In genomic region chr7:45567112-45567779, GRCm38 (mm10) we compare ENCODE assay signal across 9 mouse cellular contexts. TPM values are rescaled to one million over a fixed set of nuclear protein-coding genes. Genes with fewer than 3 reads are reported as not detected.
A peak's percentile ranks its signal among the peaks of the same experiment; 100 is the strongest.
DNase-seq lines count a peak whose midpoint lies in the region; ATAC-seq and TF ChIP-seq lines count a peak whose summit lies in the region.
"Had no signal": no experiment of that assay in that cellular context is flagged by ENCODE, and none has a peak within 500 bp of the region (broad histone marks: within the 10 kb centered on the region; RNA-seq: fewer than 3 reads in every experiment).

No protein-coding gene starts in this region.

- DNase-seq in kidney, adult 11 months, result peak; percentile 25
- DNase-seq in kidney, postnatal 36 days, result no peak
- DNase-seq in midbrain, embryonic 14.5 days, result no peak
- DNase-seq in cerebellum, adult 18-20 months, result no peak
- no peak for DNase-seq in lung, adult 2 months

- no peak overlapping the region; the same call in 1 of the 2 replicates for H3K4me3 ChIP-seq in cortical plate, adult 2 months (ENCODE audit: insufficient read depth, low read length)
- H3K4me3 ChIP-seq in hindbrain, embryonic 15.5 days, result no peak overlapping the region
- H3K4me3 ChIP-seq in midbrain, embryonic 14.5 days (replicated peaks; ENCODE audit: low read depth, low read length), result no peak overlapping the region
- no peak overlapping the region for H3K4me3 ChIP-seq in lung, adult 2 months (replicated peaks; ENCODE audit: extremely low read depth, low read depth, low read length)

- peak overlapping the region; percentile 80; the same call in 1 of the 2 replicates for H3K27ac ChIP-seq in cortical plate, adult 2 months (ENCODE audit: insufficient read depth, low read length)
- H3K27ac ChIP-seq in hindbrain, embryonic 15.5 days (replicated peaks), result peak overlapping the region; percentile 88
- H3K27ac ChIP-seq in midbrain, embryonic 14.5 days (replicated peaks; ENCODE audit: low read depth, low read length), result no peak overlapping the region

- no peaks in the 10 kb centered on the region for H3K36me3 ChIP-seq in hindbrain, embryonic 15.5 days
- H3K36me3 ChIP-seq in midbrain, embryonic 14.5 days (ENCODE audit: control insufficient read depth, insufficient read depth, low read length), result no peaks in the 10 kb centered on the region

- H3K9me3 ChIP-seq in hindbrain, embryonic 15.5 days, result no peaks in the 10 kb centered on the region
- no peaks in the 10 kb centered on the region for H3K9me3 ChIP-seq in midbrain, embryonic 14.5 days (ENCODE audit: control insufficient read depth, low read length)

- TF ChIP-seq CTCF in cortical plate, adult 2 months (IDR thresholded peaks at IDR 0.05; ENCODE audit: extremely low read depth, insufficient read depth, low read length), result no peak
- no peak for TF ChIP-seq CTCF in lung, adult 2 months (IDR thresholded peaks at IDR 0.05; ENCODE audit: insufficient read depth, low read length)

- no peak for ATAC-seq in hindbrain, embryonic 15.5 days (ENCODE audit: low FRiP score, low read depth)
- no peak for ATAC-seq in midbrain, embryonic 14.5 days (ENCODE audit: low FRiP score, low TSS enrichment)
- no peak for ATAC-seq in monocyte, adult 5-6 weeks (replicated peaks; ENCODE audit: insufficient number of reproducible peaks, low FRiP score, low TSS enrichment, poor library complexity, severe bottlenecking)

- H3K9ac ChIP-seq in hindbrain, embryonic 15.5 days, result peak overlapping the region; percentile 51; the same call in 1 of the 2 replicates
- no peak overlapping the region for H3K9ac ChIP-seq in midbrain, embryonic 14.5 days (replicated peaks; ENCODE audit: low read length)

- peaks cover 1% of the 10 kb centered on the region for H3K4me1 ChIP-seq in cortical plate, adult 2 months (ENCODE audit: control insufficient read depth, insufficient read depth, low read length)
- peaks cover 32% of the 10 kb centered on the region for H3K4me1 ChIP-seq in hindbrain, embryonic 15.5 days (replicated peaks)
- H3K4me1 ChIP-seq in midbrain, embryonic 14.5 days (ENCODE audit: control insufficient read depth, insufficient read depth, low read length), result peaks cover 17% of the 10 kb centered on the region
- peaks cover 7% of the 10 kb centered on the region for H3K4me1 ChIP-seq in lung, adult 2 months (ENCODE audit: control insufficient read depth, insufficient read depth, low read length)

- 70% methylated on average over 8 of the region's 8 CpGs for WGBS in hindbrain, embryonic 15.5 days
- 70% methylated on average over 8 of the region's 8 CpGs for WGBS in midbrain, embryonic 14.5 days
- WGBS in lung, adult 2 months, result 69% methylated on average over 8 of the region's 8 CpGs

- H3K27me3 ChIP-seq in hindbrain, embryonic 15.5 days, result 0 out of 2 replicates have a peak, but pooled peaks cover 4% of the 10 kb centered on the region
- no peaks in the 10 kb centered on the region for H3K27me3 ChIP-seq in midbrain, embryonic 14.5 days (ENCODE audit: control insufficient read depth, insufficient read depth, low read length)

- TF ChIP-seq POLR2A in cortical plate, adult 2 months (IDR thresholded peaks at IDR 0.05; ENCODE audit: extremely low read depth, insufficient read depth, low read length), result no peak
- TF ChIP-seq POLR2A in lung, adult 2 months (IDR thresholded peaks at IDR 0.05; ENCODE audit: borderline replicate concordance, extremely low read depth, low read depth, low read length), result no peak

- H3K4me2 ChIP-seq in hindbrain, embryonic 15.5 days, result peak overlapping the region; percentile 95
- H3K4me2 ChIP-seq in midbrain, embryonic 14.5 days (ENCODE audit: low read length), result peak overlapping the region; percentile 74

RNA-seq across cellular contexts. Expression of gene Bcat2, which starts 2.7 kb away (rescaled TPM):
- polyA plus RNA-seq in cortical plate, adult 2 months (2012; rRNA removed), result 26.1 and 26.5 TPM in 2 replicates
- 22.2 and 22.7 TPM in 2 replicates for polyA plus RNA-seq in hindbrain, embryonic 15.5 days (2015; fragmentation: Nextera tagmentation; extraction: Ambion mirVana)
- 14.9 and 16.9 TPM in 2 replicates for polyA plus RNA-seq in midbrain, embryonic 14.5 days (2014; fragmentation: Nextera tagmentation; extraction: Ambion mirVana)
- total RNA-seq in monocyte, adult 5-6 weeks (2017), result 5.1 to 21.4 TPM (median 11.9 TPM) in 3 replicates
- polyA plus RNA-seq in lung, adult 2 months (2012; rRNA removed), result 44.2 TPM in 2 replicates

RNA-seq across cellular contexts. Expression of gene Hsd17b14, which starts 12.6 kb away (rescaled TPM):
- 0.45 and 0.54 TPM in 2 replicates for polyA plus RNA-seq in cortical plate, adult 2 months (2012; rRNA removed)
- polyA plus RNA-seq in hindbrain, embryonic 15.5 days (2015; fragmentation: Nextera tagmentation; extraction: Ambion mirVana), result 0.18 and 0.26 TPM in 2 replicates
- not detected in 2 replicates for polyA plus RNA-seq in midbrain, embryonic 14.5 days (2014; fragmentation: Nextera tagmentation; extraction: Ambion mirVana)
- not detected in 3 replicates for total RNA-seq in monocyte, adult 5-6 weeks (2017)
- polyA plus RNA-seq in lung, adult 2 months (2012; rRNA removed), result 2.1 and 3.0 TPM in 2 replicates
- total RNA-seq: left cerebral cortex, postnatal 4 days had no signal

RNA-seq across cellular contexts. Expression of gene Plekha4, which starts 41.1 kb away (rescaled TPM):
- 5.1 and 6.3 TPM in 2 replicates for polyA plus RNA-seq in cortical plate, adult 2 months (2012; rRNA removed)
- 2.5 and 3.3 TPM in 2 replicates for polyA plus RNA-seq in hindbrain, embryonic 15.5 days (2015; fragmentation: Nextera tagmentation; extraction: Ambion mirVana)
- 0.53 and 0.77 TPM in 2 replicates for polyA plus RNA-seq in midbrain, embryonic 14.5 days (2014; fragmentation: Nextera tagmentation; extraction: Ambion mirVana)
- total RNA-seq in monocyte, adult 5-6 weeks (2017), result 0.10 TPM in 1 of 3 replicates, not detected in the others
- polyA plus RNA-seq in lung, adult 2 months (2012; rRNA removed), result 11.8 and 13.1 TPM in 2 replicates

RNA-seq across cellular contexts. Expression of gene Ppp1r15a, which starts 41.2 kb away (rescaled TPM):
- polyA plus RNA-seq in cortical plate, adult 2 months (2012; rRNA removed), result 19.4 and 20.0 TPM in 2 replicates
- polyA plus RNA-seq in hindbrain, embryonic 15.5 days (2015; fragmentation: Nextera tagmentation; extraction: Ambion mirVana), result 13.8 and 14.4 TPM in 2 replicates
- 9.5 and 10.2 TPM in 2 replicates for polyA plus RNA-seq in midbrain, embryonic 14.5 days (2014; fragmentation: Nextera tagmentation; extraction: Ambion mirVana)
- total RNA-seq in monocyte, adult 5-6 weeks (2017), result 204 to 390 TPM (median 221 TPM) in 3 replicates
- 58.6 and 73.7 TPM in 2 replicates for polyA plus RNA-seq in lung, adult 2 months (2012; rRNA removed)

RNA-seq across cellular contexts. Expression of gene Fgf21, which starts 48.0 kb away (rescaled TPM):
- not detected in 2 replicates for polyA plus RNA-seq in cortical plate, adult 2 months (2012; rRNA removed)
- polyA plus RNA-seq in hindbrain, embryonic 15.5 days (2015; fragmentation: Nextera tagmentation; extraction: Ambion mirVana), result not detected in 2 replicates
- not detected in 2 replicates for polyA plus RNA-seq in midbrain, embryonic 14.5 days (2014; fragmentation: Nextera tagmentation; extraction: Ambion mirVana)
- not detected in 3 replicates for total RNA-seq in monocyte, adult 5-6 weeks (2017)
- not detected in 2 replicates for polyA plus RNA-seq in lung, adult 2 months (2012; rRNA removed)
- total RNA-seq: left cerebral cortex, postnatal 4 days had no signal
